ENCODE assay signal across 8 mouse cellular contexts in the genomic region with DNA sequence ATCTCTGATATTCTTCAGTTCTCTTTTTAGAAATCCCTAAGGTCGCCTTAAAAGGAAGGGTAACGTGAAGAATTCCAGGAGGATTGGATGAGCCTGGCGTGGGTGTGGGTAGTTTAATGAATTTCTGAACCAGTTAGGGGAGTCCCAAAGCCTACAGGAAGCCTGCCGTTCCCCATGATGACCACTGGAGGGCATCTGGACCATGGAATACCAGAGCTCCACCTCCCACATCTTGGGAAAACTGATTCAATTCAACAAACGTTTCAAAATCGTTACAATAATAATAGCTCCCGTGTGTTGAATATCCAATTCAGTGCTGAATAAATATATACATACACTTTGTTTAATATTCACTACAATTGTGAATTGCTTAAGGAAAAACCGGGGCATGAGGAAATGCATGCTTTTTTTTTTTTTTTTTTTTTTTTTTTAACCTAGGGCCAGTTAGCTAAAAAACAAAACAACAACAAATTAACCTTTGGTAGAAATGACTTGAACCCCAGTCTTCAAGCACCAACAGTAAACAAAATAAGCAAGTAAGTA. TPM values are rescaled to one million over a fixed set of nuclear protein-coding genes. Genes with fewer than 3 reads are reported as not detected.
DNase-seq lines count a peak whose midpoint lies in the region; ATAC-seq and TF ChIP-seq lines count a peak whose summit lies in the region.

No protein-coding gene starts in this region.

- no peak for TF ChIP-seq POLR2A in spleen, adult 2 months (IDR thresholded peaks at IDR 0.05; ENCODE audit: low read depth, low read length)
- no peak for TF ChIP-seq POLR2A in bone marrow, adult 2 months (IDR thresholded peaks at IDR 0.05; ENCODE audit: borderline replicate concordance, control insufficient read depth, low read depth, low read length)
- no peak for TF ChIP-seq POLR2A in embryonic fibroblast, embryonic 13.5 days (IDR thresholded peaks at IDR 0.05; ENCODE audit: low read depth, low read length)

- no peak for ATAC-seq in monocyte, adult 5-6 weeks (replicated peaks; ENCODE audit: insufficient number of reproducible peaks, low FRiP score, low TSS enrichment, poor library complexity, severe bottlenecking)

- no peaks in the 10 kb centered on the region for H3K4me1 ChIP-seq in spleen, adult 2 months (ENCODE audit: control insufficient read depth, insufficient read depth, insufficient read length)
- no peaks in the 10 kb centered on the region for H3K4me1 ChIP-seq in bone marrow, adult 2 months (ENCODE audit: control insufficient read depth, insufficient read depth, low read length)
- peaks cover 22% of the 10 kb centered on the region for H3K4me1 ChIP-seq in embryonic fibroblast, embryonic 13.5 days (ENCODE audit: control insufficient read depth, insufficient read depth, low read length)
- peaks cover 64% of the 10 kb centered on the region for H3K4me1 ChIP-seq in limb, embryonic 10.5 days

- DNase-seq in spleen, adult 2 months (ENCODE audit: low read depth in 1 of 2, low spot score in 2 of 2), result no peak
- DNase-seq in spleen, adult 12 weeks (ENCODE audit: low spot score), result no peak
- peak; percentile 44 for DNase-seq in induced T-regulatory cell, adult 2 months (ENCODE audit: low read depth)
- DNase-seq in limb, embryonic 10.5 days (ENCODE audit: low spot score), result peak; percentile 68
- DNase-seq in ovary, postnatal 14 days (ENCODE audit: low spot score), result peak; percentile 68

- peak; percentile 41; the same call in 1 of the 2 replicates for TF ChIP-seq CTCF in spleen, adult 2 months (IDR thresholded peaks at IDR 0.05; ENCODE audit: extremely low read depth, insufficient read depth, insufficient read length, insufficient replicate concordance)
- TF ChIP-seq CTCF in bone marrow, adult 2 months (IDR thresholded peaks at IDR 0.05; ENCODE audit: control insufficient read depth, insufficient read depth, low read length), result peak; percentile 58
- TF ChIP-seq CTCF in embryonic fibroblast, embryonic 13.5 days (IDR thresholded peaks at IDR 0.05; ENCODE audit: borderline replicate concordance, insufficient read depth, low read length), result peak; percentile 88

- no peak overlapping the region for H3K4me3 ChIP-seq in spleen, adult 2 months (ENCODE audit: extremely low read depth, insufficient read depth, insufficient read length)
- H3K4me3 ChIP-seq in bone marrow, adult 2 months (replicated peaks; ENCODE audit: control insufficient read depth, low read depth, low read length), result no peak overlapping the region
- no peak overlapping the region for H3K4me3 ChIP-seq in embryonic fibroblast, embryonic 13.5 days (ENCODE audit: insufficient read depth, low read length)
- H3K4me3 ChIP-seq in limb, embryonic 10.5 days, result no peak overlapping the region

- H3K9me3 ChIP-seq in limb, embryonic 10.5 days (replicated peaks), result no peaks in the 10 kb centered on the region

- no peaks in the 10 kb centered on the region for H3K27me3 ChIP-seq in spleen, adult 2 months (ENCODE audit: control insufficient read depth, insufficient read depth, low read length)
- peaks cover 21% of the 10 kb centered on the region for H3K27me3 ChIP-seq in limb, embryonic 10.5 days (ENCODE audit: low read depth, poor library complexity, severe bottlenecking)

- 5% methylated on average over 8 of the region's 8 CpGs for WGBS in spleen, adult 2 months
- 5% methylated on average over 8 of the region's 8 CpGs for WGBS in bone marrow, adult 2 months
- under 1% methylated on average over 8 of the region's 8 CpGs for WGBS in limb, embryonic 10.5 days

- H3K27ac ChIP-seq in spleen, adult 2 months (ENCODE audit: insufficient read depth, low read length), result no peak overlapping the region
- no peak overlapping the region for H3K27ac ChIP-seq in bone marrow, adult 2 months (ENCODE audit: control insufficient read depth, insufficient read depth, low read depth, low read length, poor library complexity)
- H3K27ac ChIP-seq in embryonic fibroblast, embryonic 13.5 days (ENCODE audit: insufficient read depth, low read length), result no peak overlapping the region
- no peak overlapping the region for H3K27ac ChIP-seq in limb, embryonic 10.5 days

- no peaks in the 10 kb centered on the region for H3K36me3 ChIP-seq in spleen, adult 2 months (ENCODE audit: control insufficient read depth, insufficient read depth, low read length)
- H3K36me3 ChIP-seq in limb, embryonic 10.5 days, result no peaks in the 10 kb centered on the region

RNA-seq across cellular contexts. Expression of a gene that starts 17.2 kb away (rescaled TPM):
- polyA plus RNA-seq in spleen, adult 2 months (2012; rRNA removed), result 40.5 and 49.3 TPM in 2 replicates
- polyA plus RNA-seq in bone marrow, adult 2 months (2011; ENCODE audit: insufficient read depth, insufficient read length, low replicate concordance, missing spikeins), result 2.1 and 8.8 TPM in 2 replicates
- 11.3 and 12.3 TPM in 2 replicates for polyA plus RNA-seq in embryonic fibroblast, embryonic 13.5 days (2011; ENCODE audit: insufficient read length, low read depth, missing spikeins)
- polyA plus RNA-seq in limb, embryonic 10.5 days (2016; fragmentation: Nextera tagmentation; extraction: Ambion mirVana), result 6.2 and 7.8 TPM in 2 replicates
- not detected in 3 replicates for total RNA-seq in monocyte, adult 5-6 weeks (2017)

RNA-seq across cellular contexts. Expression of a gene that starts 25.2 kb away (rescaled TPM):
- polyA plus RNA-seq in spleen, adult 2 months (2012; rRNA removed), result 76.1 and 81.0 TPM in 2 replicates
- polyA plus RNA-seq in bone marrow, adult 2 months (2011; ENCODE audit: insufficient read depth, insufficient read length, low replicate concordance, missing spikeins), result 9.2 and 21.3 TPM in 2 replicates
- polyA plus RNA-seq in embryonic fibroblast, embryonic 13.5 days (2011; ENCODE audit: insufficient read length, low read depth, missing spikeins), result 79.7 and 96.9 TPM in 2 replicates
- 117 and 132 TPM in 2 replicates for polyA plus RNA-seq in limb, embryonic 10.5 days (2016; fragmentation: Nextera tagmentation; extraction: Ambion mirVana)
- total RNA-seq in monocyte, adult 5-6 weeks (2017), result 24.0 to 37.3 TPM (median 32.1 TPM) in 3 replicates

RNA-seq across cellular contexts. Expression of a gene that starts 32.2 kb away (rescaled TPM):
- 14.3 and 21.2 TPM in 2 replicates for polyA plus RNA-seq in spleen, adult 2 months (2012; rRNA removed)
- 18.1 TPM in 2 replicates for polyA plus RNA-seq in bone marrow, adult 2 months (2011; ENCODE audit: insufficient read depth, insufficient read length, low replicate concordance, missing spikeins)
- 54.2 and 56.4 TPM in 2 replicates for polyA plus RNA-seq in embryonic fibroblast, embryonic 13.5 days (2011; ENCODE audit: insufficient read length, low read depth, missing spikeins)
- polyA plus RNA-seq in limb, embryonic 10.5 days (2016; fragmentation: Nextera tagmentation; extraction: Ambion mirVana), result 45.7 and 49.6 TPM in 2 replicates
- total RNA-seq in monocyte, adult 5-6 weeks (2017), result 0.49 TPM in 1 of 3 replicates, not detected in the others

Comparison
In these comparisons a context has a peak if more than half of its experiments do, and no peak if none do; other contexts are left out.
1. DNase-seq: peak in induced T-regulatory cell, adult 2 months (single experiment), limb, embryonic 10.5 days (single experiment) and ovary, postnatal 14 days (single experiment); none in spleen, adult 2 months (0 of 2) and spleen, adult 12 weeks (single experiment).
2. Peak in every context shown above with its lines, with median percentiles within 50 percentile points of each other: CTCF ChIP-seq.